Mouse (Mus musculus): Measurements from ENCODE around the gene Stard9. TPM values are rescaled to one million over a fixed set of nuclear protein-coding genes. Genes with fewer than 3 reads are reported as not detected.

The Stard9 gene
- 7.6 TPM for polyA plus RNA-seq (2015; fragmentation: Illumina TruSeq; extraction: RNeasy Lipid Tissue Mini Kit (QIAGEN cat#74804); ENCODE audit: low read depth, low replicate concordance)

GRCm38 (mm10) chr2:120628886-120629735 is at the start of gene Stard9:
Stard9 (plus strand) TSS chr2:120629121.

DNA sequence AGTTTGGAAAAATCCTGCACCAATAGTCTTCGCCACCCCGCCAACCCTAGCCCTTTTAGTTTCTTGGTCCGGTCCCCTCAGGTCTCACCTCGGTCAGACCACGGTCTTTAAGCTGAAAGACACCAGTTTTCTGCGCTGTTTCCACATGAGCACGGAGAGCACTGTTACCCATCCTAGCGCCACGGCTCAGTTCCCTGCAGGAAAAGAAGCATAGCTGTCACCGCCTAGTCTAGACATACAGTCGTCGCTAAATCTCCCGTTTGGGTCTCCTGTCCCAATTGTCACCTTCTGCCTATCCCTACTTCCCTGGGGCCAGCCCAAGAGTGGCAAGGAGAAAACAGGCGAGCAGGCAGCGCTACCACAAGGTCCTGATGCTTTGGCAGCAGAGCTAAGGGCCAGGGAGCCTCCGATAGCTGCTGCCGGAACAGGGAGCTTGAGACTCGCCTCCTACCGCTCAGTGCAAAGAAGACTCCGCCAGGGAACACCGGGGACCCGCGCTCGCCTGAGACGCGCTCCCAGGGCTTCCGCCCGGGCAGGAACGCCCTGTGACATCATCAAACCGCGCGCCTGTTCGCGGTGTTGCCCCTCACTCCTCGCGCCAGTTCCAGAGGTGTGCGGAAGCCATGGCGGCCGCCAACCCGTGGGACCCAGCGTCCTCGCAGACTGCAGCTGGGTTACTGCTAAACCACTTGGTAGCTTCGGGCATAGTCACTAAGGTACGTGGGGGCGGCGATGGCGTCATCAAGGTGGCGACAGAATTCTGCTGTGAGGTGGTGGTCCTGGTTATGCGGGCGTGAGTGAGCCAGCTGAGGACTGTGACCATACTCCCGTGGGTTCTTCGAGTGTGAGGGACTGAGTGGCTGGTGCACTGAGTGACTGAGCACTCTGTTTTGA is 19.8 kb upstream of the Stard9 start, which contains the start of the genes Haus2 and Lrrc57:
Gene Haus2, plus strand, starts transcription at position 554 of the 894 bp plus-strand sequence.
Gene Lrrc57, minus strand, starts transcription at position 691 of the 894 bp plus-strand sequence.

Other genes with a start within 250 kb of the Stard9 start
- 7.4 TPM for gene Ganc, start 225.2 kb upstream of the Stard9 start, polyA plus RNA-seq (2015; fragmentation: Illumina TruSeq; extraction: RNeasy Lipid Tissue Mini Kit (QIAGEN cat#74804); ENCODE audit: low read depth, low replicate concordance)
- gene Tmem87a, start 225.0 kb upstream of the Stard9 start, polyA plus RNA-seq (2015; fragmentation: Illumina TruSeq; extraction: RNeasy Lipid Tissue Mini Kit (QIAGEN cat#74804); ENCODE audit: low read depth, low replicate concordance) = 29.8 TPM
- gene Capn3, start 173.1 kb upstream of the Stard9 start, polyA plus RNA-seq (2015; fragmentation: Illumina TruSeq; extraction: RNeasy Lipid Tissue Mini Kit (QIAGEN cat#74804); ENCODE audit: low read depth, low replicate concordance) = 4.4 TPM
- gene Zfp106, start 65.3 kb upstream of the Stard9 start, polyA plus RNA-seq (2015; fragmentation: Illumina TruSeq; extraction: RNeasy Lipid Tissue Mini Kit (QIAGEN cat#74804); ENCODE audit: low read depth, low replicate concordance) = 80.2 TPM
- 20.2 TPM for gene Snap23, start 61.5 kb upstream of the Stard9 start, polyA plus RNA-seq (2015; fragmentation: Illumina TruSeq; extraction: RNeasy Lipid Tissue Mini Kit (QIAGEN cat#74804); ENCODE audit: low read depth, low replicate concordance)
- gene Haus2, start 19.7 kb upstream of the Stard9 start, polyA plus RNA-seq (2015; fragmentation: Illumina TruSeq; extraction: RNeasy Lipid Tissue Mini Kit (QIAGEN cat#74804); ENCODE audit: low read depth, low replicate concordance) = 25.5 TPM
- 55.1 TPM for gene Lrrc57, start 19.6 kb upstream of the Stard9 start, polyA plus RNA-seq (2015; fragmentation: Illumina TruSeq; extraction: RNeasy Lipid Tissue Mini Kit (QIAGEN cat#74804); ENCODE audit: low read depth, low replicate concordance)
- 15.6 TPM for gene Cdan1, start 221.0 kb downstream of the Stard9 start, polyA plus RNA-seq (2015; fragmentation: Illumina TruSeq; extraction: RNeasy Lipid Tissue Mini Kit (QIAGEN cat#74804); ENCODE audit: low read depth, low replicate concordance)
- gene Ttbk2, start 221.5 kb downstream of the Stard9 start, polyA plus RNA-seq (2015; fragmentation: Illumina TruSeq; extraction: RNeasy Lipid Tissue Mini Kit (QIAGEN cat#74804); ENCODE audit: low read depth, low replicate concordance) = 32.1 TPM

All from brain, adult 10 weeks (tissue).